Mouse (Mus musculus): ENCODE results near the gene Itpkb.

DNA sequence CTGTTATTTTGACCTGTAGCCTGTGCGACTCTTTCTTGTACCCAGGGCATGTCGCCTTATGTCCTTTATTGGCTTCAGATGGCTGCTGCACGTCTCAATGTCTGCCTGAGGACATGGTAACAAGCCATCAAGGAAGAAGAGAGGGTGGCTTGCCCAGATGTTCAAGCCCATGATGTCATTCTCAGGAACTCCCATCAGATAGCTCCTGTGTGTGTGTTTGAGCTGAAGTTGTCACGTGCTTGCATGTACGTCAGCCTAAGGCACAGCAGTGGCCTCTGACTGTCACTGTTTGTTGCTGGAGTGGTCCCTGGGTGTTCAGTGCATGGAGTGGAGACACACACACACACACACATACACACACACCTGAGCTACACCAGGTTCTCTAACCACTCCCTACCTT is 29.0 kb downstream of the Itpkb start:
- no peak for TF ChIP-seq CTCF (IDR thresholded peaks at IDR 0.05; ENCODE audit: low read depth)
- no peak for TF ChIP-seq EP300 (IDR thresholded peaks at IDR 0.05; ENCODE audit: low read depth)
